Mouse (Mus musculus) hindbrain, postnatal 0 days (tissue): ENCODE results near the gene Fgfr2. TPM values are rescaled to one million over a fixed set of nuclear protein-coding genes. Genes with fewer than 3 reads are reported as not detected.
A peak's percentile ranks its signal among the peaks of the same experiment; 100 is the strongest.

Experiments
- ATAC-seq: fragments of 200-750 bp; cut with Nextera tagmentation; 2 replicates; pipeline ENCODE4 v1.8.0; 2017; ENCODE audit warnings: mild to moderate bottlenecking, moderate TSS enrichment, moderate library complexity
- DNase-seq: peaks from one replicate; pipeline ENCODE4 v3.0.0-alpha.2; 2015; ENCODE audit warnings: low spot score
- H3K27ac ChIP-seq: fragments of 300-500 bp; sonication (generic); 2 replicates; pipeline ENCODE4 v1.5.1; 2014; ENCODE audit warnings: mild to moderate bottlenecking
- H3K27me3 ChIP-seq: fragments of 300-500 bp; sonication (generic); 2 replicates; pipeline ENCODE4 v1.6.1; 2014; ENCODE audit warnings: low read length, mixed read lengths; ENCODE audit not compliant: insufficient read depth
- H3K36me3 ChIP-seq: fragments of 300-500 bp; sonication (generic); 2 replicates; pipeline ENCODE4 v1.6.1; 2014; ENCODE audit warnings: low read length, mixed read lengths; ENCODE audit not compliant: insufficient read depth
- H3K4me1 ChIP-seq: fragments of 300-500 bp; sonication (generic); 2 replicates; pipeline ENCODE4 v1.6.1; 2014; ENCODE audit warnings: antibody characterized with exemption, low read length, mixed read lengths; ENCODE audit not compliant: insufficient read depth
- H3K4me2 ChIP-seq: fragments of 300-500 bp; sonication (generic); 2 replicates; pipeline ENCODE4 v1.6.1; 2014; ENCODE audit warnings: low read depth, mild to moderate bottlenecking, low read length, moderate library complexity, mixed read lengths
- H3K4me3 ChIP-seq: fragments of 300-500 bp; sonication (generic); 2 replicates; pipeline ENCODE4 v1.5.1; 2014; ENCODE audit warnings: low read length
- H3K9ac ChIP-seq: fragments of 300-500 bp; sonication (generic); replicated peaks from 2 replicates; pipeline ENCODE4 v1.6.1; 2014; ENCODE audit warnings: mild to moderate bottlenecking, low read length, moderate library complexity, mixed read lengths
- H3K9me3 ChIP-seq: fragments of 300-500 bp; sonication (generic); 2 replicates; pipeline ENCODE4 v1.6.1; 2016; ENCODE audit warnings: low read length, mixed read lengths
- CTCF ChIP-seq: IDR thresholded peaks from 2 replicates; pipeline ENCODE4 v1.5.1; 2016; ENCODE audit warnings: antibody characterized with exemption, control low read depth, low read depth
- WGBS: fragments of 180-500 bp; shearing (Covaris S2); extraction: QIAGEN DNeasy Blood & Tissue Kit; methylation state at CpG from one replicate; pipeline ENCODE4 v1.1.7; 2014; 5-methylcytosine and 5-hydroxymethylcytosine counted together
- polyA plus RNA-seq: library from polyadenylated mRNA; unstranded; fragments of >200 nt; fragmentation: Nextera tagmentation; extraction: Ambion mirVana; gene quantifications from 2 replicates; pipeline ENCODE4 v1.2.1, GENCODE M21; 2015
- total RNA-seq: library from RNA; depleted of rRNA; stranded (reverse); fragments of >200 nt; gene quantifications from 2 replicates; pipeline ENCODE4 v1.2.3, GENCODE M21; 2014

The Fgfr2 gene
- total and polyA plus RNA-seq, 2 experiments from 2014 or later = 17.3 to 49.0 TPM

DNA sequence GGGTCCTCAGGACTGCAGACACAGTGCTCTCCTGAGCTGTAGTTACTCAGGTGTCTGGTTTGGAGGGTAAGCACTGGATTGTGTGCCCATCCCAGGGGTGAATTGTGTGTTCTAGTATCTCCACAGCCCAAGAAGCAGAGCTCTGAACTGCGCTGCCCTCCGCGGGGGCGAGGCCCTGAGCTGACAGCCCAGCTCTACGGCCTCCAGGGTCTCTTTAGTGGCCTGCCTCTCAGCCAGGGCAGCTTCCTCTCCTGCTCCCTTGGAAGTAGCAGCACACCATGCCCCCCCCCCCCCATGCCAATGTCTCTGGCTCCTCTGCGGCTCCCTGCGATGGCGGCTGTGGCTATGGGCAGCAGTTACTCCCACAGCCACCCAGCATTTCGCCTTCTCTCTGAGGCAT, 411.6 kb downstream of the Fgfr2 start:
- Histone ChIP-seq H3K9me3 (no peaks in the 10 kb centered on the region), H3K27ac (peak overlapping the region; percentile 49; the same call in 1 of the 2 replicates), H3K4me3 (no peak overlapping the region), H3K4me2 (no peak overlapping the region), H3K9ac (0 out of 2 replicates have a peak overlapping the region, but pooled peaks have one; percentile 21), H3K36me3 (no peaks in the 10 kb centered on the region), H3K27me3 (no peaks in the 10 kb centered on the region), H3K4me1 (peaks cover 19% of the 10 kb centered on the region)
- ATAC-seq (no peak), DNase-seq (no peak)
- TF ChIP-seq CTCF = no peak
- WGBS = 72% methylated on average over 9 of the region's 9 CpGs

DNA sequence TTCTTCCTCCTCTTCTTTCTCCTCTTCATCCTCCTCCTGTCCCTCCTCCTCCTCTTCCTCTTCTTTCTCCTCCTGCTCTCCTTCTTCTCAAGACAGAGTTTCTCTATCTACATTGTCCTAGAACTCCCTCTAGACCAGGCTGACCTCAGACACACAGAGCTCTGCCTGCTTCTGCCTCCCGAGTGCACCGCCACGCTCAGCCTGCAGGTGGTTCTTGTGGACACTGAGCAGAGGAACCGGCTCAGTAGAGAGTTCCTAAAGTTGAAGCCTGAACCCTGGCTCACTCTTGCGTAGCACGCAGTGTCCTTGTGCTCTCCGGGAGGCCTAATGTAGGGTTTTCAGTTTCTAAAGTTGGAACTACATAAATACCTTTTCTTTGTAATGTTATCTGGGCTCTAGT, 418.0 kb downstream of the Fgfr2 start:
- no peak for DNase-seq
- Histone ChIP-seq H3K4me3 (no peak overlapping the region), H3K27ac (no peak overlapping the region), H3K9ac (no peak overlapping the region), H3K4me1 (no peaks in the 10 kb centered on the region), H3K27me3 (no peaks in the 10 kb centered on the region), H3K4me2 (no peak overlapping the region), H3K36me3 (no peaks in the 10 kb centered on the region), H3K9me3 (no peaks in the 10 kb centered on the region)
- TF ChIP-seq CTCF = peak; percentile 32
- ATAC-seq = no peak
- 91% methylated on average over 7 of the region's 7 CpGs for whole genome bisulfite sequencing

DNA sequence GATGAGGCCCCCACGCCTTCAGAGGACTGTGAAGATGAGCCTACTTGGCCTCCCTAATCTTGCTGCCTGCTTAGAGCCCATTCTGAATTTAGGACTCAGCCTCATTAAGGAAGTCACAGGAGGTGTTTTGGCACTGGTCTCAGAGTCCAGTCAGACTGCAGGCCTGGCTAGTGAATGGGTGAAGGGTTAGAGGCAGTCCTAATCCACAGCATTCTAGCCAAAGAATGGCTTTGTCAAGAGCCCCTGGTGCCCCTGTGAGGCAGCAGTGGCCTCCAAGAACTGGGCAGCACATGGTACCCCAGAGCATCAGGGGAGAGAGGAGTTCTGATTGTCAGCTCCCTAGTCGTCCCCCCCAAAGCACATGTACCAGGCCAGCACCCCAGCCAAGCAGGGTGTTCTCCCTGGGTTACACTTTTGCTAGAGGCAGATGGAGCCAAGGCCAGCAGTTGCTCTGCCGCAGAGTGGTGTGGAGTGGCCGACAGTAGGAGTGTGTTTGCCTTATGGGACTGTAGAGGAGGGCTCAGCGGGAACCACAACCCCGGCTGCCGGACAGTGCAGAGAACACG, 418.8 kb downstream of the Fgfr2 start:
- H3K9ac ChIP-seq = no peak overlapping the region
- ATAC-seq (no peak), DNase-seq (no peak)
- no peak for TF ChIP-seq CTCF
- no peaks in the 10 kb centered on the region for H3K4me1 ChIP-seq
- no peak overlapping the region for H3K4me3 ChIP-seq
- H3K36me3 ChIP-seq = no peaks in the 10 kb centered on the region
- no peaks in the 10 kb centered on the region for H3K27me3 ChIP-seq
- no peaks in the 10 kb centered on the region for H3K9me3 ChIP-seq
- H3K27ac ChIP-seq = no peak overlapping the region
- H3K4me2 ChIP-seq = no peak overlapping the region
- 72% methylated on average over 8 of the region's 8 CpGs for WGBS

DNA sequence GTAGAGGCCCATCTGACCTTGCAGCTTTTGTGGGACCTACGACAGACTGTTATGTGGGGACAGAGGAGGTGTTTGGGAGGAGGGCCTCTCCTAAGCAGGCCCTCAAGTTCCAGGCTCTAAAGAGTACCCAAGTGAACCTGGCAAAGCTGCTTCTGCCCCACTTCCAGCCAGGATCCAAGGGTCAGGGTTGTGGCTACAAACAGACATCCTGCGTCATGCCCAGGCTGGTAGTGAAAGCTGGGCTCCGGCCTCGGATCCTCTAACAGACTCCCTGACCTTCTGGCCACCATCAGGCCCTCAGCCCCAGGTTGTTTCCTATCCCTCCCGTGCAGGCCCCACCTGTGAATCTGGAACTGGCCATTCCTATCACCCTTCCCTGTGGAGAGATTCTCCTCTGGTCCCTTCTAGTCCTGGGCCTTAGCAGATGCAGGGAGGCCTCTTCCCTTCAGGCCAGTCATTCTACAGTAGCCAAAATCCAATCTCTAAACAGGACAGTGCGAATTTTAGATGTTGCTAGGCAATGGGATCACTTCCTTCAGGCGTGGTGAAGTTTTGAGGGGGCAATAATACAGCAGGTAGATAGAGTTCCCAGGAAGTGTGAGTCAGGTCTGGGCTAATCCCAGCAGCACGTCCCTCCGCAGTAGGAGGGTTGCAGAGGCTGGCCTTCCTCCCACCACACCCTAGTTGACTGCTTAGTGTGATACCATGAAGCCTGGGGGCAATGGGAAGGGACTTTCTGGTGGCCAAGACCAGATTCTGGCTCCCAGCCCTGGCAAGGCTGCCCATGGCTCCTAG, 419.4 kb downstream of the Fgfr2 start:
- H3K4me1 ChIP-seq = no peaks in the 10 kb centered on the region
- no peak overlapping the region for H3K9ac ChIP-seq
- H3K27ac ChIP-seq = no peak overlapping the region
- no peaks in the 10 kb centered on the region for H3K36me3 ChIP-seq
- H3K4me3 ChIP-seq = no peak overlapping the region
- ATAC-seq = no peak
- no peak for TF ChIP-seq CTCF
- WGBS = 89% methylated on average over 9 of the region's 9 CpGs
- no peaks in the 10 kb centered on the region for H3K9me3 ChIP-seq
- H3K4me2 ChIP-seq = no peak overlapping the region
- no peak for DNase-seq
- H3K27me3 ChIP-seq = no peaks in the 10 kb centered on the region

DNA sequence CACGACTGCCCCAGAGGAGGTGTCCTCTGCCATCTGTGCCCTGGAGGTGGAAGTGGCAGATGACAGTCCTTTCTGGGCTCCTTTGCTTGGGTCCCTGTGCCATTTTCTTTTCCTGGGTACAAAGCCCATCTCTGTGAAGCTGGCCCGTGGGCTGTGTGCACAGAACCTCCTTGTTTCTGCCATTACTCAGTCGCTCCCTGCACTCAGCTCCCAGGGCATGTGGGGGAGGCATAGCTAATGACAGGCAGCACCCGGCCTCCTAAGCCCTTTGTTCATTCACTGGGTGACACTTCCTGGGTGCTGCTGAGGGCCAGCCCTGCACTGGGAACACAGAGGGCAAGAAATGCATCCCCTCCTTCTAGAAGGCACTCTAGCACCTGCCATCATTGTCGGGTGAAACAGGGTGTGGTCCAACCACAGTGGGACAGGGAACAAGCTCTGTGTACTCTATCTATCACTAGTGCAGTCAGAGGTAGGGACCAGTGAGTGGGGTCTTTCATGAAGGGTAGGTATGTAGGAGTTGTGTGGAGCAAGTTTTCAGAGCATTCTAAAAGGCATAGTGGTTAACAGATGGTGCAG, 420.6 kb downstream of the Fgfr2 start:
- no peak for TF ChIP-seq CTCF
- no peak overlapping the region for H3K9ac ChIP-seq
- H3K36me3 ChIP-seq = no peaks in the 10 kb centered on the region
- no peaks in the 10 kb centered on the region for H3K4me1 ChIP-seq
- no peaks in the 10 kb centered on the region for H3K9me3 ChIP-seq
- H3K27ac ChIP-seq = no peak overlapping the region
- 72% methylated on average over 5 of the region's 5 CpGs for WGBS
- no peak for DNase-seq
- H3K4me3 ChIP-seq = no peak overlapping the region
- ATAC-seq = no peak
- no peaks in the 10 kb centered on the region for H3K27me3 ChIP-seq
- H3K4me2 ChIP-seq = no peak overlapping the region

DNA sequence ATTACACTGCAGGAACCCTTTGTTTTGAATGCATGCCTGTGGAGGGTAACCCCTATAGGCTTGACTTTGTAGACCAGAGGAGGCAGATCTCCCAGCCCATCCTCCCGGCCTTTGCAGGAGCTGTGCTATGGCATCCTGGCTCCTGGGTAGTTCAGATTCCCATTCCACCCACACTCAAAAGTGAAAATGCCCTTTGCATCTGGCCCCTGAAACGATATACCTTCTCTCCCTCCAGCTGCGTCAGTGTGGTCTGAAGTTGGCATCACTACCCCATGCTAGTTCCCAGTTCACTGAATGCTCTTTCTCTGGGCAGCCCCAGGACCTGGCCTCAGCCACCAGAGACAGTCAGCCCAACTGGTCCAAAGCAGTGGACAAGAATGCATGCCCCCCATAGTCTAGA, 421.1 kb downstream of the Fgfr2 start:
- no peaks in the 10 kb centered on the region for H3K9me3 ChIP-seq
- no peak overlapping the region for H3K4me2 ChIP-seq
- H3K27ac ChIP-seq = no peak overlapping the region
- no peak overlapping the region for H3K4me3 ChIP-seq
- TF ChIP-seq CTCF = no peak
- H3K4me1 ChIP-seq = no peaks in the 10 kb centered on the region
- ATAC-seq (no peak), DNase-seq (no peak)
- WGBS = 86% methylated on average over 3 of the region's 3 CpGs
- no peak overlapping the region for H3K9ac ChIP-seq
- H3K27me3 ChIP-seq = no peaks in the 10 kb centered on the region
- no peaks in the 10 kb centered on the region for H3K36me3 ChIP-seq

DNA sequence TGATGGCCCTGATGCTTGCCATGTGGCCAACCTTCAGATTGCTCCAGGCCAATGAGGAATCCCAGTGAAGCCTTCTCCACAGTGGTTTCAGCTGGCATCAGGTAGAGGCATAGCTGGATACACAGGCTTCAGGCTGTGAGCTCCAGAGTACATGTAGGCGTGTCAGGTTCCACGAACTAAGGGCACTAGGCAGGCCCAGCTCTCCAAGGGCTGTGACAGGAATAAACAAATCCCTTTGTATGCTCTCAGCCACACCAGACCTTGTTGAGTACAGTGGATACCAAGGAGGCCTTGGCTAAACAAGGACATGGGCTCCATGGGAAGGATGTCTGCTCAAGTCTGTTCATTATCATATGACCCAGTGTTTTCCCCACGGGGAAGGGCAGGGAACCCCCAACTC, 421.7 kb downstream of the Fgfr2 start:
- WGBS = 89% methylated on average over 3 of the region's 3 CpGs
- ATAC-seq (no peak), DNase-seq (no peak)
- no peak for TF ChIP-seq CTCF
- Histone ChIP-seq H3K4me3 (no peak overlapping the region), H3K27ac (no peak overlapping the region), H3K27me3 (no peaks in the 10 kb centered on the region), H3K36me3 (no peaks in the 10 kb centered on the region), H3K4me1 (no peaks in the 10 kb centered on the region), H3K9me3 (no peaks in the 10 kb centered on the region), H3K4me2 (no peak overlapping the region), H3K9ac (no peak overlapping the region)
